Mouse (Mus musculus): ENCODE data around the gene Chchd3.

DNA sequence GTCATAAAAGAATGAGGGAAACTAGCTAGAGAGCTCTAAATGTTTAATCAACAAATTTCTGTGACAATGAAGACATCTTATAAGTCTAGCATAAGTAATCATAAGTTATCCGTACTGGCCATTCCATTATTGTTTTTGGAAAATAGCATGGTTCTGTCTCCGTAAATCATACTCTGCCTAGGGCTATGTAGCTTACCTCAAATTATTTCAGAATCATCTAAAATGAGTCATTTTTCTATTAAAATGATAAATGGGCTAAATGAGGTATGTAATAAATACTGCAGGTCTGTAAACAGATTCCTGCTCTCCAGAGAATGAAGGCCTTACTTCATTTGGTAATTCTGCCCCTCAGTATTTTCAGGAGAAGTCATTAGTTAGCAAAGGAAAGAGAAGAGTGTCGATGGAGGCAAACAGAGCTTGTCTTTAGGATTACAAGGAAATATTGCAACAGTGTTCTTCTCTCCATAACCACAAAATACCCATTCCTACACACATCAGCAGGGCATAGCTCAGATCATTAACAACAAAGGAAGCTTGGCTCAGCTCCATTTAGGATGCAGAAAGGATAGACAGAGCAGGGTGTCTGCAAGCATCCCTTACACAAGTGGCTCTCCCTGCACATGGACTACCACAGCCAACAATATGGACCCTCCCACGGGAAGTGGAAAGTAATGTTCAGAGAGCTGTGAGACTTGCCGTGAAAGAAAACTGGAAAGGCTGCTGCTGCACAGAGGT, 100.1 kb downstream of the Chchd3 start:
- TF ChIP-seq CTCF (IDR thresholded peaks at IDR 0.05; ENCODE audit: borderline replicate concordance, extremely low read depth, insufficient read depth, insufficient read length) (no peak), POLR2A (IDR thresholded peaks at IDR 0.05; ENCODE audit: borderline replicate concordance, extremely low read depth, insufficient read depth, insufficient read length, poor library complexity, severe bottlenecking) (no peak)

All from brain, embryonic 14.5 days (tissue).